Mouse (Mus musculus) liver, embryonic 18 days (tissue): Measurements from ENCODE around the gene Creld1. TPM values are rescaled to one million over a fixed set of nuclear protein-coding genes. Genes with fewer than 3 reads are reported as not detected.

Source experiments
- polyA plus RNA-seq: library from polyadenylated mRNA; depleted of rRNA; stranded (reverse); fragments of >200 nt; gene quantifications from 2 replicates; pipeline ENCODE4 v1.2.3, GENCODE M21; 2012; rRNA removed

Gene Creld1
- polyA plus RNA-seq = 6.6 and 7.4 TPM in 2 replicates

DNA sequence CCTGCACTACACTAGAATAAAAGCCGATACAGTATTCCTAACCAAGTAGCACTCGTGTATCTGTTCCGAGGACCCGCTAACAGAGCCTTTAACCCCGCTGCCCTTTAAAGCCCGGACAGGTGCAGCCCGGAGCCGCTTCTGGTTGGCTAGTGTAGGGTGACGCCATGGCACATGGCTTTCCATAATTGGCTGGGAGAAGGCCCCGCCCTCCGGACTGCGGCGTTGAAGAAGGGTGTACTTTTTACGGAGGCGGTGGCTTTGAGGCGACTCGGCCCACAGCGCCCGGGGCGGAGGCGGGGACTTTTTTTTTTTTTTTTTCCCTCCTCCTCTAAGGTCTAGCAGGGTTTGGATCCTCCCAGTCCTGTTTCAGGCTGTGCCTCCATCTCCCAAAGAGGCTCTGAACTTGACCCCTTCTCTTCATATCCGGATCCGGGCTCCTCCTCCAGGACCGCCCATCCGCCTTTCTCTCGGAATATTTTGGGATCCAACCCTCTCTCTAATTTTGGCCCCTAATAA, at the start of gene Creld1:
Gene Creld1 (plus strand): TSS at position 198 of the 516 bp plus-strand sequence.

DNA sequence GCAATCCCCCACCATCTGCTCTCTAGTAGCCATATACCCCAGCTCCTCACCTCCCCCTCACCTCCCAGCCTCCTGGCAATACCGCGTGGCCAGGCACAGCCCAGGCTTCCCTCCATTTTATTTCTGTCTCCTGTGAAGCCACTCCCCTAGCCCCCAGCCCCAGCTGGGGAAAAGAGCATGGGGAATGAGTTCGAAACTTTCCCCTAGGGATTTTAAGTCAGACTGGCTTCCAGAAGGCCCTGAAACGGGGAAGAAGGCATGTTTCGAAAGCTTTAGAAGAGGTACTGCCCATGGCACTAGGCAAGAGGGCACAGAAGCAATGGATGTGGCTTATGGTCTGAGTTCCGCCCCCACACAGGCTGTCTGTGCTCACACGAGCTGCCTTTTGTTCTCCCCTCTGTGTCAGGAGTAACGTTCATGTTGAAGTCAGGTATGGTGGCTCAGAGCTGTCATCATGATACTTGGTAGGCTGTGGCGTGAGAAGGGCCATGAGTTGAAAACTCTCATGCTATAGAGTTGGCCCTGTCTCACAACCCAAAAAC, 47.4 kb upstream of the Creld1 start, which contains the start of gene Cidec:
Gene Cidec (minus strand): TSS at position 97 of the 542 bp plus-strand sequence.

DNA sequence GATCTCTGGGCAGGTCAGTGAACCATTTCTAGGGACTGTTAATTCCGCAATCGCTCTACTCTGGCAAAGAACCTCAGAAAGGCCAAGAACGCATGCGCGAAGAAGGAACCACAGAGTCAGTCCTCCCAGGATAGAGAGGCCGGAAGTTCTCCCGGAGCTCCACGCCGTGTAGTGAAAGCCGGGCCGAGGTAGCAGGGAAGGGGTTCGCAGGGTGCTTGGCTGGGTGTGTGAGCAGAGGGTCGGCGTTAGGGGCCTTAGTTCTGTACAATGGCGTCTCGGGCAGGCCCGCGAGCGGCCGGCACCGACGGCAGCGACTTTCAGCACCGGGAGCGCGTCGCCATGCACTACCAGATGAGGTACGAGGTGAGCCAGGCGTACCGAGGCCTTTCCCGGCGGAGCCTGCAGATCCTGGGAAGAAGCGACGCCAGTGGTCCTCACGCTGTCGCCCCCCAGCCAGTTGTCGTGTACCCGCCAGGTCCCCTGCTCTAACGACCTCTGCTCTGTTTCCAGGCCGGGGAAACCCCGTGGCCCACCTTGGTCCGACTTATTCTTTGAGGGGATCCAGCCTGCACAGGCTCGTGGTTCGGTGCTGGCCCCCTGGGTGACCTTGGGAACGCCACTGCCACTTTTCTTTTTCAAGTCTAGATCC, 40.5 kb upstream of the Creld1 start, which contains the start of gene Jagn1:
Gene Jagn1 (plus strand): TSS at position 128 of the 649 bp plus-strand sequence.

DNA sequence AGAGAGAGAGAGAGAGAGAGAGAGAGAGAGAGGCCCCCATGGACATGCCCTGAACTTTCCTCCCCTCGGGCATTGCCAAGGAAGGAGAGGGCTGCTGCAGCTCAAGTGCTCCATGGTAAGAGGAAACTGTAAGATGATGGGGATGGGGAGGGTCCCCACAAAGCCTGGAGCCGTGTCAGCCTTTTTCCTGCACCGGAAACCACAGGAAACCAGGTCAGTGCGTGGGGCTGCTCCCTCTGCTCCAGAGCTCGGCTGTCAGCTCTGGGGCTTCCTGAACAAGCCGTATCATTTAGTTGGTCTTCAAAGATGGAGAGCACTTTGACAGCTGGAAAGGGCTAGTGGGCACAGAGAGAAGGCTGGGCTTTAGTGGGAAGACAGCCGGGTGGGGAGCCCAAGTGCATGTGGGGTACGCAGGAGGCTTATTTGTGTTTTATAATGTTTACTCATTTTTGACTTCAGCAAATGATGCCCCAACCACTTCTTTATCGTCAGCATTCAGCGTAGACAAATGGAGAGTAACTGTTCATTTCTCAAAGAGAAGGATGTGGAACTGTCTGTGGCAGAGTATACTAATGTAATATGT, 25.1 kb upstream of the Creld1 start, which contains the start of gene Il17re:
Gene Il17re (plus strand): TSS at position 533 of the 583 bp plus-strand sequence.

DNA sequence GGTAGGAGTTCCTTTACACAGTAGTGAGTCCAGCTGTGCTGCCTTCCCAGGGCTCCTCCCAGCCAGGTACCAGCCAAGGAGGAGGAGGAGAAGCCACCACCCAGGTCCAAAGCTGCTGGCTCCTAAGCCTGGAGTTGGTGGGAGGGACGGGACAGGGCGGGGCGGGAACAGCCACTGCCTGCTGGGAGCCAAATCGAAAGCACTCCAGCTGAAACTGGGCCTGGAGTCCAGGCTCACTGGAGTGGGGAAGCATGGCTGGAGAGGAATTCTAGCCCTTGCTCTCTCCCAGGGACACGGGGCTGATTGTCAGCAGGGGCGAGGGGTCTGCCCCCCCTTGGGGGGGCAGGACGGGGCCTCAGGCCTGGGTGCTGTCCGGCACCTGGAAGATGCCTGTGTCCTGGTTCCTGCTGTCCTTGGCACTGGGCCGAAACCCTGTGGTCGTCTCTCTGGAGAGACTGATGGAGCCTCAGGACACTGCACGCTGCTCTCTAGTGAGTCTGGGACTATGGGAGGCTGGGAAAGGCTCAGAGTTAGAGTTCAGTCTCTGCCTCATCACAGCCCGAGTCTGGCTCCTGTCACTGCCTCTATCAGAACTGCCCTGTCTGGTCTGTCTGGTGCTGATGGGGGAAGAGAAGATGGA, 11.7 kb upstream of the Creld1 start, which contains the start of gene Il17rc:
Gene Il17rc (plus strand): TSS at position 131 of the 640 bp plus-strand sequence.

DNA sequence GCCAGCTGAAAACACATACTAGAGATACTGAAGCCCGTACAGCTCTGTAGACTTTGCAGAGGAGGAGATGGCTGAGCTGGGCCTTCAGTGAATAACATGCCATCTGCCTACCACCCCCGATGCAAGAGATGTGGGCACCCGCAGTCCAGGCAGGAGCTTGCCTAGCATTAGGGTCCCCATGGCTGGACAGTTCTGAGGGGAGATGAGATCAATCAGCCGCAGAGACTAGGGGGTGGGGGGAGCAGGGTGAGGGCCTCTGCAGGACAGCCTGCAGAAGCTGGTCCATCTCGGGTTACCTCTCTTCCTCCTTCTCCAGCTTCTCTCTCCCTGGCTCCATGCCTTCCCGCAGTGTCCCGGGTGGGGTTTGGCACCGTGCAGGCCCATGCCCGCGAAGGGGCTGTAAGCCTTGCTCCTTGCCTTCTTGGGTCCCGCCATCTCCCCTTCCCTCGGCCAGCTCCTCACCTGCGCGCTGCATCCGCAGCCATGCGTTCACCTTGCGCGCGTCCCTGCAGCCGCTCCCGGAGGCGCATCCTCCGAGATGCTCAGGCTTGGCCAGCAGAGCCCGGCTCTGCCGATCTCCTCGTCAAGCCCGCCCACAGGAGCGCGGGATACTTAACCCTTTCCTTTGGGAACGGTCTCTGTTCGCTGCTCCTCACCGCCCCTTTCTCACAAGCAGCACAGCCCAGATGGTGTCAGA, 18.4 kb downstream of the Creld1 start, which contains the start of gene Prrt3:
Gene Prrt3 (minus strand): TSS at position 544 of the 697 bp plus-strand sequence.

DNA sequence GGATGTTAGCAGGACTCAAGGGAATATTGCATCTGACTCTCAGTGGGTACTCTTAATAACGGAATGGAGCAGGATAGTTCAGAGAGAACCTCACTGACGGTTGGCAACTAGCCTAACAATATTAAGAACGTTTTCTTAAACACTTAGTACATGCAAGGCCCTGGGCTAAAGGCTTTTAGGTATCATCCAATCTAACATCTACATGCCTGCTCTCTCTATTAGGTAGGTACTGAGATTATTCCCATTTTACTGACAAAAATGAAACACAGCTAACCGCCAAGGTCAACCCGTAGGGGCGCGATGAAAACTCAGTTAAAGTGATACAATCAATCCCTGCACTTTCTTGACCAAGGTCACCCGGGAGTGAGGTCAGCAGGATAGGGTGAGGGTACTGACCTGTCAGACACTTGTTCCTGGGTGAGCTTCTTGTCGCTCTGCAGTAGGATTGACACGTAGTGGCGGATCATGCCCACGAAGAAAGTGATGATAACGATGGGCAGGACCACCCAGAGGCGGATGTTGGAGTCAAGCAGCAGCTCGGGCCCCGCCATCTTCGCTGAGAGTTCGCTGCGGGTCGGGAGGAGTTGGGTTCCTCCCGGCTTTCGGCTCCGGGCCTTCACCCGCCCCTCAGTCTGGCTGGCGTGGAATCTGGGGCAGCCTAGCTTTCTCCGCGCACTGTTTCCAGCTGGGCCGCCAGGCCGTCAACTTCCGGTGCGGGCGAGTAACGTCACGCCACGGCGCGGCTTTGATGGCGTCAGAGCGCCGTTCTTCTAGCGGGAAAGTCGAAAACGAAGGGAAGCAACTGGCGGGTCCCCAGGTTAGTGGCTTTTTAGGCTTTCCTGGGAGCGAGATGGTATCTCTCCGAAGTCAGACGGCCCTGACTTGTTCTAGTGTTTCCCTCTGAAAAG, 48.1 kb downstream of the Creld1 start, which contains the start of the genes Emc3 and Fancd2:
Gene Emc3 (minus strand): TSS at position 721 of the 908 bp plus-strand sequence.
Gene Fancd2 (plus strand): TSS at position 751 of the 908 bp plus-strand sequence.

Other genes starting within 250 kb of the Creld1 start
- gene Mtmr14, start 245.5 kb upstream of the Creld1 start, polyA plus RNA-seq = 15.0 and 15.2 TPM in 2 replicates
- gene Cpne9, start 201.0 kb upstream of the Creld1 start, polyA plus RNA-seq = 0.01 and 0.06 TPM in 2 replicates
- gene Brpf1, start 176.2 kb upstream of the Creld1 start, polyA plus RNA-seq = 8.6 and 10.5 TPM in 2 replicates
- gene Ogg1, start 156.3 kb upstream of the Creld1 start, polyA plus RNA-seq = 6.7 and 7.1 TPM in 2 replicates
- 14.7 and 16.5 TPM in 2 replicates for gene Camk1, start 139.3 kb upstream of the Creld1 start, polyA plus RNA-seq
- 8.9 and 9.7 TPM in 2 replicates for gene Tada3, start 105.4 kb upstream of the Creld1 start, polyA plus RNA-seq
- gene Arpc4, start 105.2 kb upstream of the Creld1 start, polyA plus RNA-seq = 44.5 and 50.4 TPM in 2 replicates
- gene Ttll3, start 94.0 kb upstream of the Creld1 start, polyA plus RNA-seq = 2.1 and 3.1 TPM in 2 replicates
- gene Rpusd3, start 64.0 kb upstream of the Creld1 start, polyA plus RNA-seq = 19.9 and 20.2 TPM in 2 replicates
- 0.21 and 0.44 TPM in 2 replicates for gene Cidec, start 47.5 kb upstream of the Creld1 start, polyA plus RNA-seq
- gene Jagn1, start 40.7 kb upstream of the Creld1 start, polyA plus RNA-seq = 27.7 and 29.5 TPM in 2 replicates
- 0.34 and 0.35 TPM in 2 replicates for gene Il17re, start 24.8 kb upstream of the Creld1 start, polyA plus RNA-seq
- gene Il17rc, start 11.9 kb upstream of the Creld1 start, polyA plus RNA-seq = 12.2 and 12.6 TPM in 2 replicates
- gene Prrt3, start 18.6 kb downstream of the Creld1 start, polyA plus RNA-seq = 0.01 TPM in 1 of 2 replicates, not detected in the other
- gene Emc3, start 48.4 kb downstream of the Creld1 start, polyA plus RNA-seq = 24.7 and 25.0 TPM in 2 replicates
- gene Fancd2, start 48.4 kb downstream of the Creld1 start, polyA plus RNA-seq = 4.0 and 4.2 TPM in 2 replicates
- gene Fancd2os, start 117.4 kb downstream of the Creld1 start, polyA plus RNA-seq = not detected in 2 replicates
- 75.9 and 79.8 TPM in 2 replicates for gene Brk1, start 121.5 kb downstream of the Creld1 start, polyA plus RNA-seq
- gene Vhl, start 140.7 kb downstream of the Creld1 start, polyA plus RNA-seq = 5.9 and 7.4 TPM in 2 replicates
- 21.6 and 22.6 TPM in 2 replicates for gene Irak2, start 155.2 kb downstream of the Creld1 start, polyA plus RNA-seq
- 10.8 and 11.6 TPM in 2 replicates for gene Tatdn2, start 213.8 kb downstream of the Creld1 start, polyA plus RNA-seq
- 0.20 TPM in 1 of 2 replicates, not detected in the other for gene Ghrl, start 236.6 kb downstream of the Creld1 start, polyA plus RNA-seq